Mouse (Mus musculus): Measurements from ENCODE around the gene Zmynd11.
A peak's percentile ranks its signal among the peaks of the same experiment; 100 is the strongest.

The Zmynd11 gene

DNA sequence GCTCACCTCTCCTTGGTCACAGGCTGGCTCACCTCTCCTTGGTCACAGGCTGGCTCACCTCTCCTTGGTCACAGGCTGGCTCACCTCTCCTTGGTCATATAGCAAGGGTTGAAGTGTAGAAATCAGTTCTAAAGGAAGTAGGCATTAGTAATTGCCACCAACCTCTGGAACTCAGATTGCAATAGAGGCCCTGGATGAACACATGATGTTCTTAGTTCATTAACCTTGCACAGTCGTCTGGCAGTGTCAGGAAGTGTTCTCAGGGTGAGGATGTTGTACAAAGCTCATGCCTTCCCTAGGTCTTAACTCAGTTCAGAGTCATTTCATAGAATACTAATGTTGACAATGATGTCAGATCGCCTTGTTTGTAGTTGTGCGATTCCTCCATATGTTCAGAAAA lies 112.1 kb downstream of the Zmynd11 start:
- no peak for DNase-seq

DNA sequence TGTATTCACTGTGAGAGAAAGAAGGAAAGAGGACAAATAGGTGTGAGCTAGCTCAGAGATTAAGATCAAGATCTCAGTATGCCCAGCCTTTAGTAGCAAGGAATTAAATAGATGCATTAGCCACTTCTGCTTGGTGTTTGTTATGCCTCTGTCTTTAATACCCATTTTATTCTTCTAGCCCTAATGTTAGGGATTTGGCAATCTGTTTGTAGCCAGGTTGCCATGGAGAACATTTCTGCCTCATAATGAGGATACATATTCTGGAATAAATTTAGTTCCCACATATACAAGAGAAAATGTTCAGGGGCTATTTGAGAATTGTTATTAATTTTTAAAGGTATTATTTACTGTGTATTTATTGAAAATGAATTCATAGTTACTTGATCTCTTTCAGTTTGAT lies 114.5 kb downstream of the Zmynd11 start:
- DNase-seq, result no peak

DNA sequence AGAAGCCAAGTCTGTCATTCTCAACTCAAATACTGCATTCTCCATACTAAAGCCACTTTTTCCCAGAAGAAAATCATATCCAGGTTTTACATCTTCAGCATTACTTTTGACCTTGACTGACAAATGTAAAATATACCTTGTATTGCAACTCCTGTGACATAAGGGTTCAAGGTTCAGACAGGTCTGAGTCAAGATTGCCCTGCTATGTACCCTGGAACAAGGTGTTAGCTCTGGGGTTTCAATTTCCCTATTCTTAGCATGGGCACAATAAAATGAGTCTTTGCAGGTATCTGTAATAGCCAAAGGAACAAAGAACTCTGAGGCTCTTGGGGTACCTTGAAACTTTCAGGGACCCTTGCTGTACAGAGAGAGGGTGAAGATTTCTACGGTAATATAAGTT lies 115.2 kb downstream of the Zmynd11 start:
- DNase-seq, result no peak

DNA sequence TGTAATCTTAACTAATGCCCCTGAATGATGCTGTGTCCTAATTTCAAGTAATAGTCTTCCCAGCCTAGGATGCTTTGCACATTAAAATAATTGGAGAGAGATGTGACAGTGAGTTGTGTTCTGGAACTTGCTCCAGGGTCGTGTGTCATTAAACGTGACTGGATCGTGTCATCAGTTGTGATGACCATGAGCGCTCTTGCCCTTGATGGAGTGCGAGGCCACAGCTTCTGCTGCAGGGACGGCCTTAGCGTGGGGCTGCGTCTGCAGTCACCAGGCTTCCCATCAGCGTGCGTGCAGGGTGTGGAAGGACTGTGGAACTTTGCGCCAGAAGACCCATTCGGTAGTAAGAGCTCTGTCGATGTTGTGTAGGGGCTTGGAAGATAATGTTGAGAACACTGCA lies 116.4 kb downstream of the Zmynd11 start:
- DNase-seq, result no peak

DNA sequence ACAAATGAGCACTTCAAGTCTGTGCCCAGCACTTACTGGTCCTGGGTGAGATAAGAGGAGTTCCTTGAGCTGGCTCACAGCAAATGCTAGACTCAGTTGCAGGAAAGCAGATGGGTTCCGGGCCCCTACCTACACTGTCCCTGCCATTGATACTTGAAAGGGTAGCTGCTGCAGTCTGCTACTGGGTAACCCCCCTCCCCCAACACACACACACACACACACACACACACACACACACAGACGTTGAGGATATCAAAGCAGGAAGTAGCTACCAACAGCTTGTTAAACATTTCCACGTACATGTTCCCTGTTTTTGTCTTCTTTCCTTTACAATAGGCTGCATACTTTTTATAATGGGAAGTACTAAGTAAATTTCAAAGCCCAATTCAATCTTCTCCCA lies 127.2 kb downstream of the Zmynd11 start:
- DNase-seq, result no peak

DNA sequence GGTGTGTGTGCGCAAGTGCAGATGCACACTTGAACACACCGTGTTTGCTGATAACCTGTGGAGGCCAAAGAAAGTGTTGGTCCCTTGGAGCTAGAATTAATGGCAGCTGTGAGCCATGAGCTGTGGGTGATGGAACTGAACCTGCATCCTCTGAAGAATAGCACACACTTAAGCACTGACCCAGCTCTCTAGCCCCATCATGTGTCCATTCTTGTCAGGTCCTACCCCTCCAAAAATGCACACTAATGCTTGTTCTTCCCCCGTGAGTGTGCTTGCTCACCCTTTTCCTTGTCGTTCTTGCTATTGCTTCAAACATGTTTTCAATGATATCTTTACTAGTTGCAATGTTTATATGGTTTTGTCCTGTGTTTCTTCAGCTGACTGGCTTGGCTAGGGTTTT lies 128.6 kb downstream of the Zmynd11 start:
- DNase-seq, result peak; percentile 61

DNA sequence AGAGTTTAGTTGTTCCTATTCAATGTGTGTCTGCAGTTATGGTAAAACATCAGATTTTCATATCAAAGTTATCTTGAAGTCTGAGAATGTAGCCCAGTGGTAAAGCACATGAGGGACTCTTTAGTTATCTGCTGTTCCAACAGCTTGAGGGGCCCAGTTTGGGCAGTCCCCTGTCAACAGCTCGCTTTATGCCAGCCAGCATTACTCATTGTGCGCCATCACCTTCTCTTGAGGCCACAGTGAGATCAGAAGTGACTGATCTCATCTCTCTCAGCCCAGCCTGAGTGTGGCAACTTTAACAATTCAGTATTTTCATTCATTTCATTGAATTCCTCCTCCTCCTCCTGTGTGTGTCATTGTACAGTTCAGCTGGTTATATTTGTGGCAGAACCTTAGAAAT lies 129.2 kb downstream of the Zmynd11 start:
- no peak for DNase-seq
